Mouse (Mus musculus) bone marrow macrophage, adult 2 months (primary cell): ENCODE data around the gene Gm28051. TPM values are rescaled to one million over a fixed set of nuclear protein-coding genes. Genes with fewer than 3 reads are reported as not detected.

Experiments used
- H3K27ac ChIP-seq: 2 replicates; pipeline ENCODE4 v1.5.1; 2012; ENCODE audit warnings: low read depth, low read length; ENCODE audit not compliant: insufficient read depth
- H3K4me1 ChIP-seq: 2 replicates; pipeline ENCODE4 v1.6.1; 2012; ENCODE audit warnings: low read length; ENCODE audit not compliant: control insufficient read depth, insufficient read depth
- H3K4me3 ChIP-seq: 2 replicates; pipeline ENCODE4 v1.5.1; 2012; ENCODE audit warnings: mild to moderate bottlenecking, low read length, moderate library complexity; ENCODE audit not compliant: insufficient read depth
- CTCF ChIP-seq: IDR thresholded peaks from 2 replicates; pipeline ENCODE4 v1.5.1; 2012; ENCODE audit warnings: low read depth, mild to moderate bottlenecking, low read length, moderate library complexity
- POLR2A ChIP-seq: IDR thresholded peaks from 2 replicates; pipeline ENCODE4 v1.6.1; 2012; ENCODE audit warnings: mild to moderate bottlenecking, low read depth, low read length, borderline replicate concordance
- polyA plus RNA-seq: library from polyadenylated mRNA; stranded (reverse); fragments of >200 nt; gene quantifications from 2 replicates; pipeline ENCODE4 v1.2.4, GENCODE M21; 2012; ENCODE audit not compliant: missing spikeins, insufficient read depth, insufficient read length

Gm28051 gene
- polyA plus RNA-seq, 1 experiment: not detected

DNA sequence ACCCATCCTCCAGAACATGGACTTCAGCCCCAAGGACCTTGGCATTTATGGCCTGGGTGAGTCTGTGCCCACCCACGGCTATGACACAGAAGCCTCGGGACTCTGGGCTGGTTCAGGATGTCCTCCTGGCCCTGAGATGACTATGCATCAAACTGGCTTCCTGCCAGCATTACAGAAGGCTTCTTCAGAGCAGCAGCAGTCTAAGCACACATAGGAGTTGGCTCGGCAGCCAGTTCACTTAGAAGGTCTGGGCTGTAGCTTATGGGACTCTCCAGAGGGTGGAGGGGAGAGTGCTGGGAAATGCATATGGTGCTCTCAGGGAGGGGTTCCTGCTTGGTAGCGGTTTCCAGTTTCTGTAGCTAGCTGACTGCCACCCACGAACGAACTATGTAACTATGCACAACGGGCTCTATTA, 31.8 kb downstream of the Gm28051 start:
- TF ChIP-seq POLR2A: no peak
- no peak for TF ChIP-seq CTCF

DNA sequence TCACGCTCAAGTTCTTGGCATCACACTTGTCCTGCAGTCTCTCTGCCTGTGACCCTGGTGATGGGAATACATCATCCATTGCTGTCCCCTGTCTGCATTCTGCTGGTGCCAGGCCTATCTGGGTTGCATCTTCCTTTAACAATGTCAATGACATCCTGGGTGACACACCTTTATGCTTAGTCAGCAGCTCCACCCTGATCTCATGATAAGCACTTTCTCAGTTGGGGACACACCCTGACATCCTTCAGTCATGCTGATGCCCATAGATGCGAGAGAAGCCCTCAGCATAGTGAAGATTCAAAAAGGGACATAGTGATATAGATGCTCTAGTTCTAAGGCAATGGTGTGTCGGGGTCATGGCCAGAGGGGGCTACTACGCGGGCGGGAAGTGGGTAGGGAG, 32.4 kb downstream of the Gm28051 start:
- Histone ChIP-seq H3K4me3 (no peak overlapping the region), H3K4me1 (peaks cover 19% of the 10 kb centered on the region), H3K27ac (no peak overlapping the region)
- TF ChIP-seq CTCF (no peak), POLR2A (no peak)

More for the DNA sequence above, 31.8 kb downstream of the Gm28051 start:
- no peak overlapping the region for H3K4me3 ChIP-seq
- H3K27ac ChIP-seq: no peak overlapping the region
- H3K4me1 ChIP-seq: peaks cover 22% of the 10 kb centered on the region

GRCm38 (mm10) chr12:102723861-102724260, 33.7 kb downstream of the Gm28051 start:
- TF ChIP-seq CTCF (no peak), POLR2A (no peak)
- no peak overlapping the region for H3K4me3 ChIP-seq
- H3K27ac ChIP-seq: no peak overlapping the region
- peaks cover 18% of the 10 kb centered on the region for H3K4me1 ChIP-seq

DNA sequence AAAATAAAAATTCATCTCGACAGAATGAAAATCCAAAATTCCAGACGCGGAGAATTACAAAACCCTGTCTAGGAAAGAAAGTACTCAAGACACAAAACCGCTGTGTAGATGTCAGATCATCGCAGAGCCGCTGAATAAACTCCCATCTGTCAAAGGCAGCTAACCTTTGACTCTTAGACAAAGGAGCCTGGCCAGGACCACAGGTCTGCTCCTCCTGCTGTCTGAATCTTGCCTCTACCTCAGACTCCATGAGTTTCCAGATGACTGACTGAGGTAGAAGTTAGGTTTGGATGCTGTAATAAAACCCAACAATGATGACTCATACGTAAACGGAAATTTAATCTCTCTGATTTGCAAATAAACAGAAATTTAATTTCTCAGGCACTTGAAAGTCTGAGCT, 34.6 kb downstream of the Gm28051 start:
- Histone ChIP-seq H3K4me3 (no peak overlapping the region), H3K4me1 (peaks cover 18% of the 10 kb centered on the region), H3K27ac (no peak overlapping the region)
- TF ChIP-seq POLR2A: no peak
- no peak for TF ChIP-seq CTCF

- TF ChIP-seq POLR2A: no peak
- no peak for TF ChIP-seq CTCF
- H3K4me1 ChIP-seq: peaks cover 18% of the 10 kb centered on the region
- H3K27ac ChIP-seq: no peak overlapping the region
- no peak overlapping the region for H3K4me3 ChIP-seq
Observed at GRCm38 (mm10) chr12:102722451-102722850, 35.1 kb downstream of the Gm28051 start.

DNA sequence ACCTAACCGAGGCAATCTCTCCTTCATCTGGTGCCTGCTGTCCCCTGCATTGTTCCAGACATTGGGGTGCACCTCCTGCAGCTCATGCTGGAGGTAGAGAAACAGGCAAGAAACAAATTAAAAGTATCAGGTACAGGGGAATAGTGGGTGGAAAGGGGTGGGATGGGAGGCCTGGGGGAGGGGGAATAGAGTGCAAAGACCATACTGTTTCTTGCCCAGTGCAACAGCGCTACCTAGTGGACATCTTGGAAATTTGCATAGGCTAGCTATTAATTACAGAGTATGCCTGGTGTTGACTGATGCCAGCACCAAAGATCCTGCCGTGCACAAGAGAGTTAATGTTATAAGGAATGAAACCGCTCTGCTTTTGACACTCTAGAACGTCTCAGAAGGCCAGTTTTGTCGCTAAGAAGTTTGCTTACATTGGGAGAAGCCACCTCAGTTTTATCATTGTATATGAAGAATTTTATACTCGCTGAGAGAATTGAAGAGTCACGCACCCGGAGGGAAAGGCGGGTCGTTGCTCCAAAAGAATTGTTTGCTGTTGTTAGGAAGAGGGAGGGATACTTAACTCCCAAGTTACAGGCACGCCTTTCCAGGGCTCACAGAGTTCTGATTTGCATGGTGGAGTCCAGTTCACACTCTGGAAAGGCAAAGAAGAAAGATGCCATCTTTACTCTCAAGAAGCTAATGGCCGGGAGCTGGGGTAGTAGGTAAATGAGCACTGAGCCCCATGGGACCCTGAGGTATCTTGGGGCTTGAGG, 37.8 kb downstream of the Gm28051 start:
- H3K4me3 ChIP-seq: no peak overlapping the region
- TF ChIP-seq CTCF (peak; percentile 96), POLR2A (no peak)
- peaks cover 16% of the 10 kb centered on the region for H3K4me1 ChIP-seq
- H3K27ac ChIP-seq: no peak overlapping the region

- no peak overlapping the region for H3K27ac ChIP-seq
- H3K4me1 ChIP-seq: no peaks in the 10 kb centered on the region
- TF ChIP-seq POLR2A (no peak), CTCF (no peak)
- H3K4me3 ChIP-seq: no peak overlapping the region
Observed at GRCm38 (mm10) chr12:102714654-102715395, 42.7 kb downstream of the Gm28051 start.

DNA sequence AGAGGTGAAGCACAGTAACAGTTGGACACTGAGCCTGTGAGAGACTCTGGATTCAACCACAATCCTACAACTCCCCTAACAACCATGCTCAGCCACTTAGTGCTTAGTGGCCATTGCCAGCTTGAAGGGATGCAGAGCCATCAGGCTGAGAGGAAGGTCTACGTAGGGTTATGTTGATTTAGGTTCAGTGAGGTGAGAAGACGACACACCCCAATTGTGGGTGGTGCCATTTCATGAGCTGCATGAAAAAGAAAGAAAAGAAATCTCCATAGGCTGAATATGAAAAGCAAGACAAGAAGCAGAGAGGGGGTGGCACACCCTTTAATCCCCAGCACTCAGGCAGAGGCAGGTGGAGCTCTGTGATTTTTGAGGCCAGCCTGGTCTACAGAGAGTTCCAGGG, 43.4 kb downstream of the Gm28051 start:
- TF ChIP-seq POLR2A (no peak), CTCF (no peak)
- Histone ChIP-seq H3K27ac (no peak overlapping the region), H3K4me1 (no peaks in the 10 kb centered on the region), H3K4me3 (no peak overlapping the region)

- TF ChIP-seq POLR2A (no peak), CTCF (no peak)
- H3K27ac ChIP-seq: no peak overlapping the region
- no peaks in the 10 kb centered on the region for H3K4me1 ChIP-seq
- H3K4me3 ChIP-seq: no peak overlapping the region
Observed at GRCm38 (mm10) chr12:102713153-102713865, 44.3 kb downstream of the Gm28051 start.

GRCm38 (mm10) chr12:102710851-102711375, 46.7 kb downstream of the Gm28051 start:
- no peak for TF ChIP-seq CTCF
- TF ChIP-seq POLR2A: no peak
- Histone ChIP-seq H3K4me3 (no peak overlapping the region), H3K27ac (no peak overlapping the region), H3K4me1 (peaks cover 1% of the 10 kb centered on the region; the same call in 1 of the 2 replicates)
